Mouse (Mus musculus): ENCODE measurements around the gene Rbm26. TPM values are rescaled to one million over a fixed set of nuclear protein-coding genes. Genes with fewer than 3 reads are reported as not detected.

Gene Rbm26
- total and polyA plus RNA-seq, 3 experiments: 27.9 to 73.5 (median 50.6) TPM

GRCm38 (mm10) chr14:105084757-105085330 lies 92.3 kb downstream of the Rbm26 start:
- Histone ChIP-seq H3K9ac (ENCODE audit: insufficient read depth, low read depth) (no peak overlapping the region), H3K4me3 (replicated peaks in 1 of 3; ENCODE audit: low read depth in 2 of 3, low read length in 2 of 3, poor library complexity in 1 of 3) (no peak overlapping the region), H3K9me3 (replicated peaks; ENCODE audit: low read length) (no peaks in the 10 kb centered on the region), H3K4me2 (ENCODE audit: insufficient read depth, low read depth, poor library complexity, severe bottlenecking) (no peak overlapping the region), H3K36me3 (replicated peaks in 1 of 2; ENCODE audit: control insufficient read depth in 1 of 2, insufficient read depth in 1 of 2, low read length in 1 of 2) (no peaks in the 10 kb centered on the region), H3K27ac (ENCODE audit: insufficient read depth, low read depth) (no peak overlapping the region), H3K4me1 (ENCODE audit: control insufficient read depth in 1 of 2, insufficient read depth in 2 of 2) (peaks cover 0 to 2% of the 10 kb centered on the region in 2 experiments; a peak in 1 of 4 replicates), H3K79me2 (replicated peaks; ENCODE audit: control insufficient read depth, extremely low read depth, insufficient read depth, poor library complexity, severe bottlenecking) (no peaks in the 10 kb centered on the region), H3K27me3 (replicated peaks) (no peaks in the 10 kb centered on the region)
- in situ Hi-C loops (cut with MboI; ENCODE audit: low pct_ligation_motif_present, low pct_unique_long_range_greater_than_20kb, low sequenced_read_pairs) (no loop called here), dilution Hi-C loops (cut with MboI; ENCODE audit: extremely low pct_ligation_motif_present, extremely low pct_unique_long_range_greater_than_20kb, low sequenced_read_pairs) (no loop called here)
- no peak for DNase-seq (ENCODE audit: extremely low read depth)
- no peak for TF ChIP-seq JUND (conservative IDR thresholded peaks at IDR 0.05; ENCODE audit: low read depth, low read length)
- no peak for TF ChIP-seq USF2 (conservative IDR thresholded peaks at IDR 0.05; ENCODE audit: low read depth, low read length)
- TF ChIP-seq MAX (IDR thresholded peaks at IDR 0.05; ENCODE audit: low read length): no peak
- no peak for TF ChIP-seq NRF1 (IDR thresholded peaks at IDR 0.05; ENCODE audit: low read depth, low read length)
- TF ChIP-seq USF1 (IDR thresholded peaks at IDR 0.05; ENCODE audit: low read depth, low read length): no peak
- TF ChIP-seq ZMIZ1 (IDR thresholded peaks at IDR 0.05; ENCODE audit: low read depth, low read length): no peak
- TF ChIP-seq POLR2AphosphoS2 (IDR thresholded peaks at IDR 0.05; ENCODE audit: low read depth, low read length): no peak

GRCm38 (mm10) chr14:105084106-105084505 lies 93.0 kb downstream of the Rbm26 start:
- TF ChIP-seq JUN (IDR thresholded peaks at IDR 0.05; ENCODE audit: insufficient read depth, low read depth, low read length): no peak
- no peak for TF ChIP-seq MAZ (IDR thresholded peaks at IDR 0.05; ENCODE audit: low read depth, low read length)
- TF ChIP-seq BHLHE40 (IDR thresholded peaks at IDR 0.05; ENCODE audit: low read depth, low read length): no peak
- TF ChIP-seq GABPA (IDR thresholded peaks at IDR 0.05; ENCODE audit: insufficient replicate concordance, low read depth, low read length): no peak
- no peak for TF ChIP-seq ETS1 (conservative IDR thresholded peaks at IDR 0.05; ENCODE audit: low read depth, low read length)
- no peak for TF ChIP-seq ZC3H11A (IDR thresholded peaks at IDR 0.05; ENCODE audit: low read depth, low read length)
- TF ChIP-seq ELF1 (IDR thresholded peaks at IDR 0.05; ENCODE audit: low read depth, low read length): no peak
- TF ChIP-seq ZKSCAN1 (IDR thresholded peaks at IDR 0.05; ENCODE audit: borderline replicate concordance, low read depth, low read length): no peak
- no peaks in the 10 kb centered on the region for H3K36me3 ChIP-seq (replicated peaks in 1 of 2; ENCODE audit: control insufficient read depth in 1 of 2, insufficient read depth in 1 of 2, low read length in 1 of 2)
- in situ Hi-C loops (cut with MboI; ENCODE audit: low pct_ligation_motif_present, low pct_unique_long_range_greater_than_20kb, low sequenced_read_pairs): no loop called here
- no peak overlapping the region for H3K4me2 ChIP-seq (ENCODE audit: insufficient read depth, low read depth, poor library complexity, severe bottlenecking)
- H3K79me2 ChIP-seq (replicated peaks; ENCODE audit: control insufficient read depth, extremely low read depth, insufficient read depth, poor library complexity, severe bottlenecking): no peaks in the 10 kb centered on the region
- no peak overlapping the region for H3K4me3 ChIP-seq (replicated peaks in 1 of 3; ENCODE audit: low read depth in 2 of 3, low read length in 2 of 3, poor library complexity in 1 of 3)
- H3K27ac ChIP-seq (ENCODE audit: insufficient read depth, low read depth): no peak overlapping the region
- no peaks in the 10 kb centered on the region for H3K9me3 ChIP-seq (replicated peaks; ENCODE audit: low read length)
- no peak for DNase-seq (ENCODE audit: extremely low read depth)
- H3K4me1 ChIP-seq (ENCODE audit: control insufficient read depth in 1 of 2, insufficient read depth in 2 of 2): peaks cover 0 to 2% of the 10 kb centered on the region in 2 experiments; a peak in 1 of 4 replicates
- H3K27me3 ChIP-seq (replicated peaks): no peaks in the 10 kb centered on the region
- no peak overlapping the region for H3K9ac ChIP-seq (ENCODE audit: insufficient read depth, low read depth)
- dilution Hi-C loops (cut with MboI; ENCODE audit: extremely low pct_ligation_motif_present, extremely low pct_unique_long_range_greater_than_20kb, low sequenced_read_pairs): no loop called here

All from CH12.LX (cell line).